Mouse (Mus musculus) intestine, embryonic 14.5 days (tissue): ENCODE results near the gene Scube2. TPM values are rescaled to one million over a fixed set of nuclear protein-coding genes. Genes with fewer than 3 reads are reported as not detected.

Source experiments
- ATAC-seq: fragments of 200-750 bp; cut with Nextera tagmentation; replicated peaks from 2 replicates; pipeline ENCODE4 v1.8.0; 2017; ENCODE audit warnings: low read depth, moderate number of reproducible peaks, moderate TSS enrichment, moderate library complexity; ENCODE audit not compliant: low FRiP score, low TSS enrichment
- DNase-seq: peaks from one replicate; pipeline ENCODE4 v3.0.0-alpha.2; 2018; ENCODE audit warnings: low spot score
- H3K27ac ChIP-seq: fragments of 300-500 bp; sonication (generic); 2 replicates; pipeline ENCODE4 v1.5.1; 2014; ENCODE audit warnings: low read depth, mild to moderate bottlenecking, control low read depth
- H3K27me3 ChIP-seq: fragments of 300-500 bp; sonication (generic); replicated peaks from 2 replicates; pipeline ENCODE4 v1.6.1; 2014; ENCODE audit warnings: low read length, control low read depth; ENCODE audit not compliant: control insufficient read depth, insufficient read depth
- H3K36me3 ChIP-seq: fragments of 300-500 bp; sonication (generic); 2 replicates; pipeline ENCODE4 v1.6.1; 2014; ENCODE audit warnings: low read length, control low read depth; ENCODE audit not compliant: control insufficient read depth, insufficient read depth
- H3K4me1 ChIP-seq: fragments of 300-500 bp; sonication (generic); replicated peaks from 2 replicates; pipeline ENCODE4 v1.6.1; 2014; ENCODE audit warnings: low read length, control low read depth, mixed read lengths; ENCODE audit not compliant: control insufficient read depth, insufficient read depth
- H3K4me2 ChIP-seq: fragments of 300-500 bp; sonication (generic); 2 replicates; pipeline ENCODE4 v1.6.1; 2014; ENCODE audit warnings: low read length
- H3K4me3 ChIP-seq: fragments of 300-500 bp; sonication (generic); 2 replicates; pipeline ENCODE4 v1.5.1; 2014; ENCODE audit warnings: low read depth, low read length, control low read depth, mixed read lengths
- H3K9ac ChIP-seq: fragments of 300-500 bp; sonication (generic); 2 replicates; pipeline ENCODE4 v1.6.1; 2014; ENCODE audit warnings: mild to moderate bottlenecking, low read length
- H3K9me3 ChIP-seq: fragments of 300-500 bp; sonication (generic); 2 replicates; pipeline ENCODE4 v1.6.1; 2016; ENCODE audit warnings: low read length, control low read depth; ENCODE audit not compliant: control insufficient read depth
- WGBS: fragments of 180-500 bp; shearing (Covaris S2); extraction: QIAGEN DNeasy Blood & Tissue Kit; methylation state at CpG from one replicate; pipeline ENCODE4 v1.1.7; 2014; 5-methylcytosine and 5-hydroxymethylcytosine counted together
- polyA plus RNA-seq: library from polyadenylated mRNA; unstranded; fragments of >200 nt; fragmentation: Nextera tagmentation; extraction: Ambion mirVana; gene quantifications from 2 replicates; pipeline ENCODE4 v1.2.1, GENCODE M21; 2014

Gene Scube2
- polyA plus RNA-seq, 1 experiment from 2014 or later: 1.6 TPM

DNA sequence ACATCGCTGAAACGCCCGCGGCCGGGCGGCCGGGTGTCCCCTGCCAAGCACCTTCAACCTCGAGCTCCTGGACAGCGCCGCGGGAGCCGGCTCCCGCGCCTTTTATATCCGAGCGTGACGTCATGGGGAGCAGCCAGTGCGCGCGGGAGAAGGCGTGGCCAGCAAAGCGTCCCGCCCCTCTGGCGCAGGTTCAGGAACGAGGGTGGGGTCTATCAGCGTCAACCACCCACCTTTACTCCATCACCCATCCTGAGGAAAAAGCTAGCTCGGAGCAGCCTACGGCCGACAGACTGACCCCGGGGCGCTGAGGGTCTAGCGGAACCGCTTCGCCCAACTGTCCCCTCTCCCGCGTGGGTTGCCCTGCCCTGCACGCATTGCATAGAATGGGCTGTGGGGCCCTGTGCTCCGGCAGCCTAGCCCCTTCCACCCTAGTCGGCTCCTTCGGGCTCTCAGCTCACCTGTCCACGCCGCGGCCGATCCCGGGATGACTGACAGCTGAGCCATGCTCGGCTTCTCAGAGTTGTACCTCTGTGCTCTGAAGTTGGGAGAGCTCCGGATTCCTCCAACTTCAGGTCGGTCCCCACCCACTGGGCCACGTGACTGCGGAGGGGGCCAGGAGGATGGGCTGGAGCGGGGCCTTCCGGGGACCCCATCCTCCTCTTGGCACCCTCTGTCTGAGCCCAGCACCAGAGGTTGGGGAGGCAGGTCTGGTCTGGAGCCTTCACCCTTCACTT lies 83.8 kb downstream of the Scube2 start, which contains the start of gene Nrip3:
Nrip3 (minus strand) TSS at position 556 of the 734 bp plus-strand sequence.
- WGBS: 2% methylated on average over 52 of the region's 52 CpGs
- peaks cover 54% of the 10 kb centered on the region for H3K27me3 ChIP-seq
- H3K4me1 ChIP-seq: peaks cover 6% of the 10 kb centered on the region; the same call in 1 of the 2 replicates
- 0 out of 2 replicates have a peak within 1 kb of the TSS, but pooled peaks have one; percentile 13 for H3K9ac ChIP-seq
- ATAC-seq (peak; percentile 91), DNase-seq (peak; percentile 91)
- no peaks in the 10 kb centered on the region for H3K9me3 ChIP-seq
- H3K4me2 ChIP-seq: peak within 1 kb of the TSS; percentile 96
- H3K36me3 ChIP-seq: no peaks in the 10 kb centered on the region
- peak within 1 kb of the TSS; percentile 37 for H3K4me3 ChIP-seq
- H3K27ac ChIP-seq: no peak within 1 kb of the TSS

DNA sequence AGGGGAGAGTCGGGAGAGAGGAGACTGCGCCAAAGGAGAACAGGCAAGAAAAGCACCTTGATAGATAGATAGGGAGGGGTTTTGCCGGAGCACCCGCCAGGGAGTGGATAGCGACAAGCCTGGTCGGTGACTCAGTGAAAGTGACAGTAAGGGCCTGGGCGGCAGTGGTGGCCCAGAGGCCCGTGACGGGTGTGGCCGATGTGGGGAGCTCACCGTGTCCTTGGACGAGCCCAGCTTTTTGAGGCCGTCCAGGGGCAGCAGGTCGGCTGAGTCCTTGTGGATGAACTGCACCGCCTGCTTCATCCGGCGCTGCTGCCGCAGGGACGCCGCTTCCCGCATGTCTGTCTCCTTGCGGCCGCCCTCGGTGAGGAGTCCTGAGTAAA lies 84.4 kb downstream of the Scube2 start:
- ATAC-seq: peak; percentile 45
- peak overlapping the region; percentile 96 for H3K4me2 ChIP-seq
- no peaks in the 10 kb centered on the region for H3K36me3 ChIP-seq
- under 1% methylated on average over 24 of the region's 24 CpGs for WGBS
- H3K9me3 ChIP-seq: no peaks in the 10 kb centered on the region
- H3K9ac ChIP-seq: 0 out of 2 replicates have a peak overlapping the region, but pooled peaks have one; percentile 13
- peaks cover 54% of the 10 kb centered on the region for H3K27me3 ChIP-seq
- no peak for DNase-seq
- H3K4me1 ChIP-seq: peaks cover 6% of the 10 kb centered on the region; the same call in 1 of the 2 replicates
- H3K4me3 ChIP-seq: peak overlapping the region; percentile 37
- H3K27ac ChIP-seq: no peak overlapping the region

- Histone ChIP-seq H3K36me3 (no peaks in the 10 kb centered on the region), H3K4me1 (no peaks in the 10 kb centered on the region), H3K9ac (no peak overlapping the region), H3K9me3 (no peaks in the 10 kb centered on the region), H3K4me3 (no peak overlapping the region), H3K4me2 (no peak overlapping the region), H3K27ac (no peak overlapping the region), H3K27me3 (no peaks in the 10 kb centered on the region)
- no peak for DNase-seq
- no peak for ATAC-seq
Observed at GRCm38 (mm10) chr7:109772251-109772650, 93.2 kb downstream of the Scube2 start.

GRCm38 (mm10) chr7:109768699-109769383 lies 96.6 kb downstream of the Scube2 start:
- Histone ChIP-seq H3K9ac (no peak overlapping the region), H3K27me3 (no peaks in the 10 kb centered on the region), H3K36me3 (no peaks in the 10 kb centered on the region), H3K9me3 (no peaks in the 10 kb centered on the region), H3K4me2 (no peak overlapping the region), H3K4me1 (no peaks in the 10 kb centered on the region), H3K27ac (no peak overlapping the region), H3K4me3 (no peak overlapping the region)
- WGBS: 59% methylated on average over 2 of the region's 2 CpGs
- ATAC-seq (no peak), DNase-seq (no peak)

- H3K9ac ChIP-seq: no peak overlapping the region
- H3K9me3 ChIP-seq: no peaks in the 10 kb centered on the region
- no peak for ATAC-seq
- DNase-seq: no peak
- H3K4me3 ChIP-seq: no peak overlapping the region
- H3K36me3 ChIP-seq: no peaks in the 10 kb centered on the region
- H3K4me1 ChIP-seq: no peaks in the 10 kb centered on the region
- H3K27ac ChIP-seq: no peak overlapping the region
- 83% methylated on average over 7 of the region's 7 CpGs for WGBS
- H3K4me2 ChIP-seq: no peak overlapping the region
- H3K27me3 ChIP-seq: no peaks in the 10 kb centered on the region
Observed at GRCm38 (mm10) chr7:109767575-109768350, 97.7 kb downstream of the Scube2 start.

GRCm38 (mm10) chr7:109764009-109764408 lies 101.5 kb downstream of the Scube2 start:
- Histone ChIP-seq H3K27ac (no peak overlapping the region), H3K4me2 (no peak overlapping the region), H3K9me3 (no peaks in the 10 kb centered on the region), H3K36me3 (no peaks in the 10 kb centered on the region), H3K4me3 (no peak overlapping the region), H3K4me1 (no peaks in the 10 kb centered on the region), H3K9ac (no peak overlapping the region), H3K27me3 (no peaks in the 10 kb centered on the region)
- ATAC-seq: no peak
- DNase-seq: no peak
- 77% methylated on average over 2 of the region's 2 CpGs for WGBS

GRCm38 (mm10) chr7:109756291-109756690 lies 109.2 kb downstream of the Scube2 start:
- Histone ChIP-seq H3K36me3 (no peaks in the 10 kb centered on the region), H3K9me3 (no peaks in the 10 kb centered on the region), H3K4me2 (no peak overlapping the region), H3K4me1 (peaks cover 5% of the 10 kb centered on the region), H3K27me3 (no peaks in the 10 kb centered on the region), H3K9ac (no peak overlapping the region), H3K27ac (no peak overlapping the region), H3K4me3 (no peak overlapping the region)
- WGBS: 89% methylated on average over 3 of the region's 3 CpGs
- DNase-seq: no peak
- no peak for ATAC-seq

GRCm38 (mm10) chr7:109754034-109754433 lies 111.4 kb downstream of the Scube2 start:
- 91% methylated on average over 8 of the region's 8 CpGs for WGBS
- peaks cover 5% of the 10 kb centered on the region for H3K4me1 ChIP-seq
- H3K9ac ChIP-seq: no peak overlapping the region
- H3K27me3 ChIP-seq: no peaks in the 10 kb centered on the region
- H3K27ac ChIP-seq: no peak overlapping the region
- ATAC-seq (no peak), DNase-seq (no peak)
- no peak overlapping the region for H3K4me3 ChIP-seq
- no peaks in the 10 kb centered on the region for H3K36me3 ChIP-seq
- no peak overlapping the region for H3K4me2 ChIP-seq
- H3K9me3 ChIP-seq: no peaks in the 10 kb centered on the region
